Mouse (Mus musculus) gonadal fat pad, adult 2 months (tissue): ENCODE results near the gene Gm38394. TPM values are rescaled to one million over a fixed set of nuclear protein-coding genes. Genes with fewer than 3 reads are reported as not detected.
A peak's percentile ranks its signal among the peaks of the same experiment; 100 is the strongest.
"Not testable (repeated sequence)": the region's sequence is repeated elsewhere in the genome, so short reads cannot be mapped to it uniquely, and the experiment has no call there.

Source experiments
- DNase-seq: peaks from one replicate; pipeline ENCODE4 v3.0.0-alpha.2; 2012; ENCODE audit warnings: low read depth
- polyA plus RNA-seq: library from polyadenylated mRNA; depleted of rRNA; stranded (reverse); fragments of >200 nt; gene quantifications from 2 replicates; pipeline ENCODE4 v1.2.3, GENCODE M21; 2012; rRNA removed

Gm38394 gene
- 4.1 and 5.0 TPM in 2 replicates for polyA plus RNA-seq

DNA sequence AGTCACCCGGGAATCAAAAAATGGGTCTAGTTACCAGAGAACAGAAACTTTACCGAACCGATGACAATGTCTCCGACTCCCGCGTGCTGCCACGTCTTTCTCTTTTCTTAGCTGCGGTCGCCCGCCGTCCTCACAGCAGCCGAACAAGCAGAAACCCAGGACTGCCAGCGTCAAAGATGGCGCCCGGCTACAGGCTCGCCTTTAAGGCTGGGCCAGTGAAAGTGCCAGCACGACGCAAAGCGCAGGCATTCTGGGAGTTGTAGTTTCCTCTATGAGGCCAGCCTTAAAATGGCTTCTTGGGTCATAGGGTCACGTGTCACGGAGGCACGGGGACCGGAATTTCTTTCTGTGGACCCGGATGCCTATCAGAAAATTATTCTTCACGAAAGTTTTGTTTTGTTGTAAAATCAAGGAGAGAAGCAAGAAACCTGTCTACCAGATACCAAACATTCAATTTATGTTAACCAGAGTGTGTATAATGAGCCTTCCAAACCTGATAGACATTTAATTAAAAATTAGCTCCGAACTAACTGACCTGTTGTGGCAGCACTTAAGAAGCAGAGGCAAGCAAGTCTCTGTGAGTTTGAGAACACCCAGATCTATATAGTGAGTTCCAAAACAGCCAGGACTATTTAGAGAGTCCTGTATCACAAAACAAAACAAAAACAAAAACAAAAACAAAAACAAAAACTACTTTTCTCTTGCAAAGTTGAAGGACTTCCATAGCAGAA is at the start of gene Gm38394:
Gene Gm38394 (minus strand): TSS at position 116 of the 731 bp plus-strand sequence.
- DNase-seq: peak; percentile 79

- DNase-seq: no peak
These were observed 49.8 kb upstream of the Gm38394 start for GRCm38 (mm10) chr1:133710895-133711294.

- DNase-seq: no peak
These were observed 48.2 kb upstream of the Gm38394 start for GRCm38 (mm10) chr1:133709292-133709691.

GRCm38 (mm10) chr1:133701824-133702223 is 40.7 kb upstream of the Gm38394 start:
- not testable (repeated sequence) for DNase-seq

- no peak for DNase-seq
These were observed 37.0 kb upstream of the Gm38394 start for GRCm38 (mm10) chr1:133697935-133698620.

- DNase-seq: peak; percentile 61
These were observed 34.8 kb upstream of the Gm38394 start for GRCm38 (mm10) chr1:133695901-133696300.

DNA sequence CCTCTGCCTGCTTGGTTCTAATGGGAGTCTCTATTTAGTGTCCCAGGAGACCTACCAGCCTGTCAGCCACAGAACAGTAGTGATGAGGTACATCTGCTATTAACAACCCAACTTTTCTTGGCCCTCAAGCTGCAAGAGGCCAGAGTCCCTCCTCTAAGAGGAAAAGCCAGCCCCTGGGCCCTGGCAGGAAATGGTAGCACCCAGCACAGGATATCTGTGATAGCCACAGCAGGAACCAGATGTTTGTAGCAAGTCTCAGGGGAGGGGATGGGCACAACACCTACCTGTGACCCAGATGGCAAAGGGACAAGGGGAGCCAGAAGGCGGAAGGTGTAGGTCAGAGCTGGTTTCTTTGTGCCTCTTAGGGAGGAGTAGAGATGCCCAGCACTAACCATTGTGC is 33.8 kb upstream of the Gm38394 start:
- DNase-seq: no peak

DNA sequence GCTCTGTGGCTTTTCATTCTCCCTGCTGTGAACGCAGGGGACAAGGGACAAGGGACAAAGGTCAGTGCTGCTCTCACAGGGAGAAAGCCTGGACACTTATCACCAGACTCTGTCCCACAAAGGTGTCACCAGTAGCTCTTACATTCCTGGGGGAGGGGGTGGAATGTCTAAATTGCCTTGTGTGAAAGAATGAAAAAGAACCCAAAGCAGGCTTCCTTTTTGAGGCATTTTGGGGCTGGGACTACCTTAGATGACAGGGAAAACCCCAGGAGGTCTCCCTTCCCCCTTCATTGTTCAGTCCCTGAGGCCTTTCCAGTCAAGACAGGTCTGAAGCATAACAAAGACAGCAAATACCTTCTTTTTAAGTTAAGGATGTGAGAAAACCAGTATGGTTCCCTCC is 33.2 kb upstream of the Gm38394 start:
- no peak for DNase-seq

GRCm38 (mm10) chr1:133693536-133694114 is 32.5 kb upstream of the Gm38394 start:
- DNase-seq: no peak

GRCm38 (mm10) chr1:133692195-133692594 is 31.1 kb upstream of the Gm38394 start:
- no peak for DNase-seq

- DNase-seq: no peak
These were observed 29.9 kb upstream of the Gm38394 start for GRCm38 (mm10) chr1:133691046-133691445.

- no peak for DNase-seq
These were observed 28.8 kb upstream of the Gm38394 start, which contains the start of gene Lax1 for GRCm38 (mm10) chr1:133689897-133690296. Lax1 (minus strand) TSS chr1:133690108.

DNA sequence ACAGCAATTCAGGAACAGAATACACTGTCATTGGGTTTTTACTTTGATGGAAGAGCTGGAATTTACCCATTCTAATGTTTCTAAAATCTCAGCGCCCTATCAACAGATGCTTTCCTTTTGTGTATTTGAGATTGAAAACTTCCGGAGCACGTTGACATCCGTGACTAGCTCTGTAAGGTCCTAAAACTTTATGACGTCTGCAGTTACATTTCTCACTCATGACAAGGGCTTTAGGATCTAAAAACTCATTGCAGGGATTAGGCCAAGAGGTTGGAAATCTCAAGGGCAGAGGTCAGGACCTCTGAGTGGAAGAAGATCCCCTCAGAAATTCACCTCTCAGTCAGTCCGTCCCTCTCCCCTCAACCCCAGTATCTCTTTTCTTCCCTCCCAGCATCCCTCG is 27.2 kb upstream of the Gm38394 start:
- no peak for DNase-seq

DNA sequence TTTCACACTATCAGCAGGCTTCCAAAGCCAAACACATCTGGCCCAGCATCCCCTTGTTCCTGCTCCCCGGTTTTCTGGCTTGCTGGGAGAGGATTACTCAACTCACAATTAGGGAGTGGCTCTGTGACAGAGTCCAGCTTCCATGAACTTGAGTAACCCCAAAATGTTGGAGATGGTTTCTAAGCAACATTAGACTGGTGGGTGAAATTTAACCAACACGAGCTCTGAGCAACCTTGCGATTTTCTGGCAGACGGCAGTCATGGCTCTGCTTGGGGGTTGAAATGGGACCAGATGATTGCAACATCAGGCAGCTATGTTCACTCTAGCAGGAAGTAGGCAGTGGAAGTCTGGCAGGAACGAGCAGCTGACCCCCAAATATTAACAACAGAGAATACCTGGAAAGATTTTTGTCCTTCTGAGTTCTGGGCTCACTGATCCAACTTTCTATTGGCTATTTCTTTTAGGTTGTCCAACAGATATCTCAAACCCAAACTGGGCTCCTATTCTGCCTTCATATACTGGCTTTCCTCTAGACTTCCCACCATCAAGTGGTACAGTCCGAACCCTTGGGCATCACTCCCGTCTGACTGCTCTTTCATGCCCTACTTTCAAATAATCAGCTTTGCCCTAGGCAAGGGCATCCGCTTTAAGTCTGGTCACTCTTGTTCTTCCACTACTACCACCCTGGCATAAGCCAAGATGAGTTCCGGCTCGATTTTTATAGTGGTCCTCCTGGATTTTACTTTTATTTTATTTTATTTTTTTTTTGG is 24.8 kb upstream of the Gm38394 start:
- DNase-seq: peak; percentile 78

- no peak for DNase-seq
These were observed 10.7 kb upstream of the Gm38394 start for GRCm38 (mm10) chr1:133671801-133672200.

GRCm38 (mm10) chr1:133671266-133671665 is 10.1 kb upstream of the Gm38394 start:
- DNase-seq: no peak

DNA sequence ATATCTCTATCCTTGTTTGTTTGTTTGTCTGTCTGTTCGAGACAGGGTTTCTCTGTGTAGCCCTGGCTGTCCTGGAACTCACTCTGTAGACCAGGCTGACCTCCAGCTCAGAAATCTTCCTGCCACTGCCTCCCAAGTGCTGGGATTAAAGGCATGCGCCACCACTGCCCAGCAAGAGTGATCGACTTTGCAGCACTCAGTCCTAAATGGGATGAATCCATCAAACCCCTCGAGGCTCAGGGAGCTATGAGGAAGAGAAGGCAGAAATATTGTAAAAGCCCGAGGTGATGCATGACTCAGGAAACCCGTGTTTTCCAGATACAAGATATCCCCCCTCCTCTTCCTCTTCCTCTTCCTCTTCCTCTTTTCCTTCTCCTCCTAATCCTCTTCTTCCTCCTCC is 9.7 kb upstream of the Gm38394 start:
- DNase-seq: no peak

- DNase-seq: no peak
These were observed 9.1 kb upstream of the Gm38394 start for GRCm38 (mm10) chr1:133670190-133670589.

- no peak for DNase-seq
These were observed 7.5 kb upstream of the Gm38394 start for GRCm38 (mm10) chr1:133668618-133669017.

DNA sequence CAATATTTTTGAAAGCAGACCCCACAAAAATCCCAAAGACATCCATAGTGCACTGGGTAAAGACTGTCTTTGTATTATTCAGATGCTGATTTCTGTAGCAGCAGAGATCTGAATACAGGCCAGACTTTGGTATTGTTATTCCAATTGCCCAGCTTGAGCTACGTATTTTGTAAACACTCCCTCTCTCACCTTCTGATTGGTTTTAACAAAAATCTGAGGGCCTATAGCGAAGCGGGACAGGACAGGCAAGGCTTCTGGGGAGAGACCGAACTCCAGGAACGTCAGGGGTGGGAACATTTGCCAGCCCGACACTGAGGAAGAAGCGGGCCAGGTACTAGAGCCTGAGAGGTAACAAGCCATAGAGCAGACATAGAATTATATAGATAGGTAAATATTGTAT is 6.6 kb upstream of the Gm38394 start:
- no peak for DNase-seq

GRCm38 (mm10) chr1:133665713-133666112 is 4.6 kb upstream of the Gm38394 start:
- not testable (repeated sequence) for DNase-seq
